Mouse (Mus musculus) inflammation-experienced regulatory T-cells, adult 6 months (primary cell): Measurements from ENCODE around the gene Sf3b3. TPM values are rescaled to one million over a fixed set of nuclear protein-coding genes. Genes with fewer than 3 reads are reported as not detected.
A peak's percentile ranks its signal among the peaks of the same experiment; 100 is the strongest.
"Not testable (repeated sequence)": the region's sequence is repeated elsewhere in the genome, so short reads cannot be mapped to it uniquely, and the experiment has no call there.

Experiments
- ATAC-seq: one replicate; pipeline ENCODE4 v1.8.0; 2017
- polyA plus RNA-seq, 3 experiments: library from polyadenylated mRNA; unstranded; fragments of 100-300 nt; shearing (Covaris generic); gene quantifications; one replicate each; pipeline ENCODE4 v1.2.1; 2017

Sf3b3 gene
- 100 to 1,000 TPM in 1 of 3 experiments, 10 to 100 TPM in 2; 80.5 to 101 (median 90.8) TPM for polyA plus RNA-seq

- ATAC-seq, result peak; percentile 87
These were observed at the start of gene Sf3b3, which contains the start of gene Cog4 for GRCm38 (mm10) chr8:110846405-110847170. Gene Sf3b3, minus strand, starts transcription at chr8:110846787. Gene Cog4, plus strand, starts transcription at chr8:110846600.

GRCm38 (mm10) chr8:110895812-110896211 lies 49.2 kb upstream of the Sf3b3 start:
- no peak for ATAC-seq

- ATAC-seq, result no peak
These were observed 48.7 kb upstream of the Sf3b3 start for GRCm38 (mm10) chr8:110895254-110895653.

- no peak for ATAC-seq
These were observed 48.3 kb upstream of the Sf3b3 start for GRCm38 (mm10) chr8:110894851-110895250.

- no peak for ATAC-seq
These were observed 46.3 kb upstream of the Sf3b3 start for GRCm38 (mm10) chr8:110892913-110893312.

- ATAC-seq, result no peak
These were observed 45.5 kb upstream of the Sf3b3 start for GRCm38 (mm10) chr8:110892040-110892439.

GRCm38 (mm10) chr8:110889904-110890470 lies 43.4 kb upstream of the Sf3b3 start:
- no peak for ATAC-seq

- no peak for ATAC-seq
These were observed 42.3 kb upstream of the Sf3b3 start for GRCm38 (mm10) chr8:110888860-110889259.

- no peak for ATAC-seq
These were observed 41.9 kb upstream of the Sf3b3 start for GRCm38 (mm10) chr8:110888441-110888840.

GRCm38 (mm10) chr8:110887551-110887950 lies 41.0 kb upstream of the Sf3b3 start:
- ATAC-seq, result no peak

- no peak for ATAC-seq
These were observed 40.0 kb upstream of the Sf3b3 start for GRCm38 (mm10) chr8:110886634-110887033.

- ATAC-seq, result no peak
These were observed 37.2 kb upstream of the Sf3b3 start for GRCm38 (mm10) chr8:110883824-110884223.

- no peak for ATAC-seq
These were observed 35.2 kb upstream of the Sf3b3 start for GRCm38 (mm10) chr8:110881741-110882310.

- no peak for ATAC-seq
These were observed 31.3 kb upstream of the Sf3b3 start for GRCm38 (mm10) chr8:110877862-110878261.

- ATAC-seq, result no peak
These were observed 23.9 kb upstream of the Sf3b3 start for GRCm38 (mm10) chr8:110870501-110870900.

- ATAC-seq, result not testable (repeated sequence)
These were observed 14.9 kb upstream of the Sf3b3 start for GRCm38 (mm10) chr8:110861347-110862025.

- ATAC-seq, result peak; percentile 82
These were observed 13.3 kb upstream of the Sf3b3 start for GRCm38 (mm10) chr8:110859651-110860501.

GRCm38 (mm10) chr8:110856760-110857461 lies 10.3 kb upstream of the Sf3b3 start:
- ATAC-seq, result no peak

GRCm38 (mm10) chr8:110856073-110856472 lies 9.5 kb upstream of the Sf3b3 start:
- ATAC-seq, result not testable (repeated sequence)

- ATAC-seq, result no peak
These were observed 4.6 kb upstream of the Sf3b3 start for GRCm38 (mm10) chr8:110851186-110851585.
